Comparison of ENCODE assay signal across 8 mouse cellular contexts in the genomic region with DNA sequence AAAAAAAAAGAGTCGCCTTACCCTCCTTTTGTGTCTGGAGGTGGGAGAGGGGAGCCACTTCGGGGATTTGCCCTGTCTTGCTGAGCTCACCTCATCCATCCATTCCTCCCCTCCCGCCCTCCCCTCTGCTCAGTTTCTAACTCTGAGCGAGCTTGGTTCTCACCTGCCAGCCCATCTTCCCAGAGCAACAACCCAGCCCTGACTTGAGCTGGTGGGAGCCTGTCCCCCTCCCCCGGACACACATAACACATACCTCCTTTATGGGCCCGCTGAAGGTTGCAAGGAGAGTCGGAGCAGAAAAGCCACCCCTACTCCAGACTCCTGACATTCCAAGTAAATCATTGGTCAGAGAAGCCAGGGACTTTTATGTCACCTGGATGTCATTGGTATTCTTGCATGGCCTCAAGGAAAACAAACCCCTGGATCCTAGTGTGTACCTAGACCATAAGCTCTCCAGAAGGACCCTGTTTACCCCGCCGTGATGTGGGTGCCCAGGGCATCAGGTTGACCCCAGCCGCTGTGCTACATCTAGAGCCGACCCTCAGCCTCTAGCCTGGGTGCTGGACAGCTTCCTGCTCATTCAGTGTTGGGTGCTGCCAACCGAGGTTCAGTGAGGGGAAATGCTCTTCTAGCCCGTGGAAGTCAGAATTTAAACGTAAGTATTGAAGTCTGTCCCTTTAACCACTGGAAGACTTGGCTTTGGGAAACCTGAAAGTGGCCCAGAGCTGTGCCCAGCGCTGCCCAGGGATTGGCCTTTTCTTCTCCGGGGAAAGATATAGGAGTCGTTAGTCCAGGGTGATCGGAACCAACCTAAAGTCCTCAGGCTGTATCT. TPM values are rescaled to one million over a fixed set of nuclear protein-coding genes. Genes with fewer than 3 reads are reported as not detected.
A peak's percentile ranks its signal among the peaks of the same experiment; 100 is the strongest.
DNase-seq lines count a peak whose midpoint lies in the region; ATAC-seq and TF ChIP-seq lines count a peak whose summit lies in the region.

No protein-coding gene starts in this region.

- no peak for DNase-seq in heart, postnatal 14 days
- DNase-seq in layer of hippocampus, adult 9-10 months (ENCODE audit: low spot score), result no peak
- no peak for DNase-seq in gastrocnemius, postnatal 36 days
- no peak for DNase-seq in testis, postnatal 10 days (ENCODE audit: low spot score)

- H3K4me2 ChIP-seq in heart, embryonic 13.5 days, result peak overlapping the region; percentile 57
- H3K4me2 ChIP-seq in hindbrain, embryonic 12.5 days (replicated peaks), result peak overlapping the region; percentile 38

- H3K36me3 ChIP-seq in heart, embryonic 13.5 days, result no peaks in the 10 kb centered on the region
- H3K36me3 ChIP-seq in hindbrain, embryonic 12.5 days, result no peaks in the 10 kb centered on the region
- H3K36me3 ChIP-seq in megakaryocyte, embryonic 14.5 days (replicated peaks; ENCODE audit: low read length), result no peaks in the 10 kb centered on the region

- intact Hi-C loops in heart, postnatal 14 days (cut with DNase I), result loop anchor here (2.0 kb wide), 1 partner anchor 70 kb away; no protein-coding TSS in a partner anchor
- intact Hi-C loops in gastrocnemius, postnatal 36 days (cut with DNase I), result loop anchor here (1.0 to 10.0 kb wide), 4 partner anchors 72 to 206 kb away; no protein-coding TSS in a partner anchor

- H3K27ac ChIP-seq in heart, embryonic 13.5 days (replicated peaks), result no peak overlapping the region
- 0 out of 2 replicates have a peak overlapping the region, but pooled peaks have one; percentile 15 for H3K27ac ChIP-seq in cortical plate, adult 2 months (ENCODE audit: insufficient read depth, low read length)
- H3K27ac ChIP-seq in hindbrain, embryonic 12.5 days, result peak overlapping the region; percentile 55

- TF ChIP-seq CTCF in cortical plate, adult 2 months (IDR thresholded peaks at IDR 0.05; ENCODE audit: extremely low read depth, insufficient read depth, low read length), result no peak

- TF ChIP-seq POLR2A in cortical plate, adult 2 months (IDR thresholded peaks at IDR 0.05; ENCODE audit: extremely low read depth, insufficient read depth, low read length), result no peak

- H3K9ac ChIP-seq in heart, embryonic 13.5 days, result peak overlapping the region; percentile 44; the same call in 1 of the 2 replicates
- peak overlapping the region; percentile 33; the same call in 1 of the 2 replicates for H3K9ac ChIP-seq in hindbrain, embryonic 12.5 days

- 21% methylated on average over 18 of the region's 18 CpGs for WGBS in heart, embryonic 13.5 days
- 4% methylated on average over 18 of the region's 18 CpGs for WGBS in hindbrain, embryonic 12.5 days

- no peak for ATAC-seq in heart, embryonic 13.5 days (ENCODE audit: extremely low read depth, insufficient number of reproducible peaks, low FRiP score, low TSS enrichment)
- peak; percentile 41 for ATAC-seq in hindbrain, embryonic 12.5 days (ENCODE audit: low FRiP score)

- peak overlapping the region; percentile 23 for H3K4me3 ChIP-seq in heart, embryonic 13.5 days
- H3K4me3 ChIP-seq in cortical plate, adult 2 months (ENCODE audit: insufficient read depth, low read length), result no peak overlapping the region
- 0 out of 2 replicates have a peak overlapping the region, but pooled peaks have one; percentile 6 for H3K4me3 ChIP-seq in hindbrain, embryonic 12.5 days
- peak overlapping the region; percentile 56 for H3K4me3 ChIP-seq in megakaryocyte, embryonic 14.5 days (replicated peaks)

- peaks cover 8% of the 10 kb centered on the region for H3K27me3 ChIP-seq in heart, embryonic 13.5 days (replicated peaks)
- H3K27me3 ChIP-seq in hindbrain, embryonic 12.5 days, result peaks cover 5% of the 10 kb centered on the region; the same call in 1 of the 2 replicates
- peaks cover 57% of the 10 kb centered on the region for H3K27me3 ChIP-seq in megakaryocyte, embryonic 14.5 days (replicated peaks)

- no peaks in the 10 kb centered on the region for H3K9me3 ChIP-seq in heart, embryonic 13.5 days
- no peaks in the 10 kb centered on the region for H3K9me3 ChIP-seq in hindbrain, embryonic 12.5 days (replicated peaks)
- H3K9me3 ChIP-seq in megakaryocyte, embryonic 14.5 days, result no peaks in the 10 kb centered on the region

- peaks cover 43% of the 10 kb centered on the region for H3K4me1 ChIP-seq in heart, embryonic 13.5 days
- H3K4me1 ChIP-seq in cortical plate, adult 2 months (ENCODE audit: control insufficient read depth, insufficient read depth, low read length), result peaks cover 9% of the 10 kb centered on the region
- H3K4me1 ChIP-seq in hindbrain, embryonic 12.5 days, result peaks cover 34% of the 10 kb centered on the region
- H3K4me1 ChIP-seq in megakaryocyte, embryonic 14.5 days, result peaks cover 32% of the 10 kb centered on the region

RNA-seq across cellular contexts. Expression of gene Rpl29, which starts 8.0 kb away (rescaled TPM):
- 659 and 696 TPM in 2 replicates for polyA plus RNA-seq in heart, embryonic 13.5 days (2015; fragmentation: Nextera tagmentation; extraction: Ambion mirVana)
- total RNA-seq in heart, postnatal 14 days (2021), result 100 to 1,000 TPM; 307 to 348 TPM
- polyA plus RNA-seq in cortical plate, adult 2 months (2012; rRNA removed), result 666 and 719 TPM in 2 replicates
- polyA plus RNA-seq in hindbrain, embryonic 12.5 days (2016; fragmentation: Nextera tagmentation; extraction: Ambion mirVana), result 629 and 723 TPM in 2 replicates
- 30.4 and 41.5 TPM in 2 replicates for polyA plus RNA-seq in megakaryocyte, embryonic 14.5 days (2012; ENCODE audit: insufficient read depth, low replicate concordance)
- total RNA-seq in gastrocnemius, postnatal 36 days (2021), result 100 to 1,000 TPM; 218 to 266 TPM

RNA-seq across cellular contexts. Expression of gene Acy1, which starts 16.9 kb away (rescaled TPM):
- 25.7 and 27.2 TPM in 2 replicates for polyA plus RNA-seq in heart, embryonic 13.5 days (2015; fragmentation: Nextera tagmentation; extraction: Ambion mirVana)
- 10 to 100 TPM; 16.2 to 18.9 TPM for total RNA-seq in heart, postnatal 14 days (2021)
- 10.7 and 12.1 TPM in 2 replicates for polyA plus RNA-seq in cortical plate, adult 2 months (2012; rRNA removed)
- 29.0 and 30.7 TPM in 2 replicates for polyA plus RNA-seq in hindbrain, embryonic 12.5 days (2016; fragmentation: Nextera tagmentation; extraction: Ambion mirVana)
- 3.3 and 4.4 TPM in 2 replicates for polyA plus RNA-seq in megakaryocyte, embryonic 14.5 days (2012; ENCODE audit: insufficient read depth, low replicate concordance)
- total RNA-seq in gastrocnemius, postnatal 36 days (2021), result 10 to 100 TPM in 1 of 2 experiments, 1 to 10 TPM in 1; 9.0 to 12.3 TPM

RNA-seq across cellular contexts. Expression of gene Abhd14b, which starts 26.0 kb away (rescaled TPM):
- polyA plus RNA-seq in heart, embryonic 13.5 days (2015; fragmentation: Nextera tagmentation; extraction: Ambion mirVana), result 7.4 and 7.7 TPM in 2 replicates
- total RNA-seq in heart, postnatal 14 days (2021), result 1 to 10 TPM; 6.8 to 8.9 TPM
- polyA plus RNA-seq in cortical plate, adult 2 months (2012; rRNA removed), result 37.9 and 42.8 TPM in 2 replicates
- polyA plus RNA-seq in hindbrain, embryonic 12.5 days (2016; fragmentation: Nextera tagmentation; extraction: Ambion mirVana), result 7.6 and 8.5 TPM in 2 replicates
- 2.4 TPM in 1 of 2 replicates, not detected in the other for polyA plus RNA-seq in megakaryocyte, embryonic 14.5 days (2012; ENCODE audit: insufficient read depth, low replicate concordance)
- 1 to 10 TPM; 3.5 to 4.5 TPM for total RNA-seq in gastrocnemius, postnatal 36 days (2021)

RNA-seq across cellular contexts. Expression of gene Abhd14a, which starts 26.2 kb away (rescaled TPM):
- polyA plus RNA-seq in heart, embryonic 13.5 days (2015; fragmentation: Nextera tagmentation; extraction: Ambion mirVana), result 44.8 and 53.3 TPM in 2 replicates
- total RNA-seq in heart, postnatal 14 days (2021), result 10 to 100 TPM; 21.9 to 22.0 TPM
- polyA plus RNA-seq in cortical plate, adult 2 months (2012; rRNA removed), result 88.0 and 94.9 TPM in 2 replicates
- 37.5 and 39.7 TPM in 2 replicates for polyA plus RNA-seq in hindbrain, embryonic 12.5 days (2016; fragmentation: Nextera tagmentation; extraction: Ambion mirVana)
- 3.3 and 10.6 TPM in 2 replicates for polyA plus RNA-seq in megakaryocyte, embryonic 14.5 days (2012; ENCODE audit: insufficient read depth, low replicate concordance)
- total RNA-seq in gastrocnemius, postnatal 36 days (2021), result 10 to 100 TPM; 14.6 to 15.7 TPM

RNA-seq across cellular contexts. Expression of gene Pcbp4, which starts 31.8 kb away (rescaled TPM):
- polyA plus RNA-seq in heart, embryonic 13.5 days (2015; fragmentation: Nextera tagmentation; extraction: Ambion mirVana), result 82.0 and 85.0 TPM in 2 replicates
- 10 to 100 TPM; 62.4 to 68.8 TPM for total RNA-seq in heart, postnatal 14 days (2021)
- 304 and 306 TPM in 2 replicates for polyA plus RNA-seq in cortical plate, adult 2 months (2012; rRNA removed)
- 308 and 309 TPM in 2 replicates for polyA plus RNA-seq in hindbrain, embryonic 12.5 days (2016; fragmentation: Nextera tagmentation; extraction: Ambion mirVana)
- polyA plus RNA-seq in megakaryocyte, embryonic 14.5 days (2012; ENCODE audit: insufficient read depth, low replicate concordance), result 33.5 and 43.6 TPM in 2 replicates
- 10 to 100 TPM; 58.0 to 58.3 TPM for total RNA-seq in gastrocnemius, postnatal 36 days (2021)

Comparison
In these comparisons a context has a peak if more than half of its experiments do, and no peak if none do; other contexts are left out.
1. RNA of gene Rpl29, which starts 8.0 kb away (polyA plus RNA-seq): 629 to 723 TPM in hindbrain, embryonic 12.5 days, 666 to 719 TPM in cortical plate, adult 2 months and 659 to 696 TPM in heart, embryonic 13.5 days; 30.4 to 41.5 TPM in megakaryocyte, embryonic 14.5 days; every median in the first group is over 10 times any median in the second.